Mouse (Mus musculus) embryo, embryonic 9.5 days (tissue): ENCODE data around the gene Fndc3b.
"Not testable (repeated sequence)": the region's sequence is repeated elsewhere in the genome, so short reads cannot be mapped to it uniquely, and the experiment has no call there.

Source experiments
- DNase-seq: peaks from one replicate; pipeline ENCODE4 v3.0.0-alpha.2; 2017; ENCODE audit errors: extremely low spot score

Fndc3b gene

DNA sequence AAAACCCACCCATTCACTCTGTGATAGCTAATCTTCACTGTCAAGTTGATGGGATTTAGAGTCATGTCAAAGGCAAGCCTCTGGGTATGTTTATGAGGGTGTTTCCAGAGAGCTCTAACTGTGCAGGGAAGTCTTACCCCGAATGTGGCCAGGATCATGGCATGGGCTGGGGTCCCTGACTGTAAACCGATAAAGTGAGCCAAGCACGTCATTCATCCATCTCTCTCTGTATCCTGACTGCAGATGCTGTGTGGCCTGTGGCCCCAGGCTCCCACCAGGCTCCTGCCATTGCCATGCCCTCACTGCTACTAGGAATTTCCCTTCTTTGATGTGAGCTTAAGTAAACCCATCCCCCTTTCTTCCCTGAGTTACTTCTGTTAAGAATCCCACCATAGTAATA is 297.5 kb downstream of the Fndc3b start:
- no peak for DNase-seq

DNA sequence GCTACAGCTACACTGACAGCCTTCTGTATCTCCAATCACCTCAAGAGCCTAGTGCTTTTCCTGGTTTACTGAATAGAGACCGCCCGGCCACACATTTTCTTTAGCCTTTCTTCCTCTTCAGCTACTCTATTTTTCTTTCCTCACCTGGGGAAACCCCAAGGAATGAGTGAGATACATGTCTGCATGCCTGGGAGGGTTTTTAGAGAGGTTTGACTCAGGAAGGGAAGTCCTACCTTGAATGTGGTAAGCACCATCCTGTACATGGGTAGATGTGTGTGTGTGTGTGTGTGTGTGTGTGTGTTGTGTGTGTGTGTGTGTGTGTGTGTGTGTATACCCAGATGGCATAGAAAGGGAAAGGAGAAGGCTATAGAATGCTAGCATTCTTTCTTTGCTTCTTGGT is 299.8 kb downstream of the Fndc3b start:
- no peak for DNase-seq

DNA sequence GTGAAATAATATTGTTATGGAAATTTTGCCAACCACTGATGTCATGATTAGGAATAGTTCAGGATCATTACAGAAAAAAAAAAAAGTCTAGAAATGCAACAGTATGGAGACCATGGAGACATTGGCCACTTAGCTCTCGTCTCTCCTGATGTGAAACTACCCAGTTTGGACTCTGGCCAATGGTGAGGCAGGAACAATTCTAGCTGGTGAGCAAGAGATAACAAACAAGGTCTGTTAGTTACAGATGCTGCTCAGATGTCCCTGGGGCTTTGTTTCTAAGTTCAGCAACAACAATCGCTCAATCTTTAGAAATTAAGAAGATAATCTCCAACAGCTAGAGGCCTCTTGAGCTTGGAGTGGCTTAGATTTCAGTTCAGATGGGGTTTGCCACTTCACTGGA is 302.5 kb downstream of the Fndc3b start:
- no peak for DNase-seq

DNA sequence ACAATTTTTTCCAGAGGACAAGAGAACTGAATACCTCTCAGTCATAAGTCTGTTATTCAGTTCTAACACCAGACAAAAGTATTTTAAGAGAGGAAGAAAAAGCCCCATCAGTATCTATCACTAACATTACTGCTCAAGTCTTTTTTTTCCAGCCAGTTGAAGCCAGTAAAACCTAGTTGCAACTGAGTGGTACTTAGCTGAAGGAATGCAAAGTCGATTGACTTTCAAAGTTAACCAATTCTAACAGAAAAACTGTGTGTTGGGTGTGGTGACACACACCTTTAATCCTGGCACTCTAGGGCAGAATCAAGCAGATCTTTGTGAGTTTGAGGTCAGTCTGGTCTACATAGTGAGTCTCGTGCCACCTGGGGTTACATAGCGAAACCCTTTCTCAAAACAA is 304.7 kb downstream of the Fndc3b start:
- DNase-seq: no peak

- DNase-seq: not testable (repeated sequence)
Observed at GRCm38 (mm10) chr3:27400996-27401395, 310.1 kb downstream of the Fndc3b start.

GRCm38 (mm10) chr3:27389923-27390322 is 321.2 kb downstream of the Fndc3b start:
- no peak for DNase-seq

DNA sequence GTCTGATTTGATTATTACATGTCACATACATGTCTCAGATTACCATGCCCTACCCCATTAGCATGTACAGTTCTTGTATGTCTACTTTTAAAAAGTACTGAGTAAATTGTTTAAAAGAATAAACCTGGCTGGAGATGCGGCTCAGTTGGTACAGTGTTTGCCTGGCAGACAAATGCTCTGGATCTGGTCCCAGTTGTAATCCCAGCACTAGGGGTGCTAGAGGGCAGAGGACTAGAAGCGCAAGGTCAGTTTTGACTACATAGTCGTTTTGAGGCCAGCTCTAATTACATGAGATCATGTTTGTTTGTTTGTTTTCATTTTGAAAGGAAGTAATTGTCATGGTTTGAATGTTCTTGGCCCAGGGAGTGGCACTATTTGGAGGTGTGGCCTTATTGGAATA is 326.3 kb downstream of the Fndc3b start:
- no peak for DNase-seq

- DNase-seq: no peak
Observed at GRCm38 (mm10) chr3:27377935-27378334, 333.2 kb downstream of the Fndc3b start.

DNA sequence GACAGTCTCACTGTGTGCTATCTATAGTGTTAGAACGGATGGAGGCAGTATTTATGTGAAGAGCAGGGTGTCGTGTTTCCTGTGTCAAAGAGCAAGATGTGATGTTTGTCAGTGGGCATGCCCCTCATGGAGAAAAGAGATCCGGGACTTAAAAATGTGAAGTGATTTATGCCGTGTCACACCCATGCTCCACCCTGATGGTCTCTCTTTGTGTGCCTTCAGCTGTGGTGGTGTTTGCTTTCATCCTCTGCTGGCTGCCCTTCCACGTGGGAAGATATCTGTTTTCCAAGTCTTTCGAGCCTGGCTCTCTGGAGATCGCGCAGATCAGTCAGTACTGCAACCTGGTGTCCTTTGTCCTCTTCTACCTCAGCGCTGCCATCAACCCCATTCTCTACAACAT is 336.7 kb downstream of the Fndc3b start:
- DNase-seq: no peak

GRCm38 (mm10) chr3:27371725-27372650 is 339.1 kb downstream of the Fndc3b start:
- peak; percentile 11 for DNase-seq

- DNase-seq: no peak
Observed at GRCm38 (mm10) chr3:27371276-27371621, 339.9 kb downstream of the Fndc3b start, which contains the start of gene Ghsr. Gene Ghsr (plus strand): TSS chr3:27371351.

DNA sequence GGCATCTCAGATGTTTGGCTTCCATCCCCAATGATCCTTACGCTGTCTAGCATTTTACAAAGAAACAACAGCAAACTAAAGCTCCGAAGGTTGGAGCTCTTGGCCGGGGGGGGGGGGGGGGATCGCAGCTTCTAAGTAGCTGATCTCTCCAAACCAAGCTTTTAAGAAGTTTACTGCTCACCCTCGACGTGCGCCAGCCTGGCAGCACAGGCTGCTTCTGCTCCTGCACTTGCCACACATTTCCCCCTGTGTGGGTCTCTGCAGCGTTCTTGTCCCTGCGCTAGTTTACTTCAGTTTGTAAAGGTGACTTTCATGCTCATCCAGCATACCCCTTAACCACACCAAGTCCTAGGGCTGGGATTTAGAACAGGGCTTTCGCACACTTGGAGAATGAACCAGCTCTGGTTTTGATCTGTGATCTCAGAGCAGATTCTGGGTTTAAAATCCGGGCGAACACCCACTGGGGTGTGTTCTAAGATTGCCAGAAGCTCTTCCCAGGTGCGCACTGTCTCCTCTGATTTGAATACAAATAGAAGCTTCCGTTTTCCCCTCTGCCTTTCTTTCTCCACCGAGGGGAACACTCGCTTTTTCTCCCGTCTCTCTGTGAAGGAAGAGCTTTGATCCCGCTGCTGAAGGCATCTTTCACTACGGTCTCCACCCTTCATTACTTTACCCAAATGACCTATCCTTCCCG is 340.4 kb downstream of the Fndc3b start:
- no peak for DNase-seq

DNA sequence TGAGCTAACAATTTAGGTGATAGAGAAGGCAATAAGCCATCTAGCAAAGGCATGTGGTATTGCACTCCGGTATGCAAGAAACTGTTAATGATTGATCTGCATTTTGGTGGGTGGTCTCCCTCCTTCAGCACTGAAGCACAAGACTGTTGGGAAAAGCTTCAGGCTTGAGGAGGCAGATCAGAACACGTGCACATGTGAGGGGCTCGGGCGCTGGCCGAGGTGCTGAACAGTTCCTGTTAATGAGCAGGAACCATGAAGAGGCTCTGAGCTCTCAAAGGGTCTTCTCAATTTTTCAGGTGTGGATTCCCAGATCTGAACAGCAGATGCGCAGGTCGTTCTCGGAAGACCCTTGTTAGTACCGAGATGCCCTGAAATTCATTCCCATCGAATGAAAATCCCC is 341.0 kb downstream of the Fndc3b start:
- peak; percentile 70 for DNase-seq
